ENCODE assay signal across 15 mouse cellular contexts in the genomic region with DNA sequence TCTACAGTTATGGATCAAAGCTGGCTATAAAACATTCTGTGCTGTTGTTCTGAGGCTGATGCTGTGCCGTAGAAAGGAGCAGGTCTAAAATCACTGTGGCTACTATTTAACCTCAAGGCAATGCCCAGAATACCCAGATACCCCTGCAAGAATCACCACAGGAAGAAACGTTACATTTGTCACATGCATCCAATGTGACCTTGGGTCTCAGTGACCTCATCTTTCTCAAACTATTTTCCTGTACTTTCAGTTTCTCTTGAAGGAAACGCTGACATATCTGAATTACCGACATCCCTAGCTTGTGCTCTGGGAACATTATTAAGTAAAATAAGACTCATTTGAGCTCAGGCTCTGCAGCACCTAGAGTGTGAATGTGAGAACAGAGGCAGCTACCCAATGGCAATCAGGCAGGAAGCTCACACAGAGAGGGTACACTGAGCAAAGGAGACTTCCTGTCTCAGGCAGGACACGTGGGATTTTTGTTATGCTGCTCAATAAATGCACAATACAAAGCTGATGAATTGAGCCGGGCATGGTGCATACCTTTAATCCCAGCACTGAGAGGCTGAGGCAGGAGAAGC.
DNase-seq lines count a peak whose midpoint lies in the region; ATAC-seq lines count a peak whose summit lies in the region.
"Had no signal": no experiment of that assay in that cellular context is flagged by ENCODE, and none has a peak within 500 bp of the region (broad histone marks: within the 10 kb centered on the region; RNA-seq: fewer than 3 reads in every experiment).

No protein-coding gene starts in this region.

- no peak overlapping the region for H3K27ac ChIP-seq in heart, embryonic 10.5 days
- H3K27ac ChIP-seq in midbrain, embryonic 11.5 days (ENCODE audit: low read depth, low read length) = no peak overlapping the region
- H3K27ac ChIP-seq: neural tube, embryonic 15.5 days had no signal

- peak; percentile 39; the same call in 1 of the 2 replicates for ATAC-seq in common myeloid progenitor, adult 5-6 weeks (replicated peaks; ENCODE audit: low read depth, poor library complexity, severe bottlenecking)
- ATAC-seq in midbrain, embryonic 11.5 days (ENCODE audit: low FRiP score) = no peak
- ATAC-seq: forebrain, postnatal 0 days had no signal

- H3K9me3 ChIP-seq in heart, embryonic 10.5 days = peaks cover 4% of the 10 kb centered on the region; the same call in 1 of the 2 replicates
- H3K9me3 ChIP-seq in midbrain, embryonic 11.5 days (ENCODE audit: control insufficient read depth, low read length) = peaks cover 8% of the 10 kb centered on the region; the same call in 1 of the 2 replicates
- H3K9me3 ChIP-seq: neural tube, embryonic 15.5 days had no signal

- no peaks in the 10 kb centered on the region for H3K27me3 ChIP-seq in heart, embryonic 10.5 days (ENCODE audit: insufficient read depth, poor library complexity, severe bottlenecking)
- H3K27me3 ChIP-seq in midbrain, embryonic 11.5 days (ENCODE audit: control insufficient read depth, insufficient read depth, low read length) = no peaks in the 10 kb centered on the region
- H3K27me3 ChIP-seq: neural tube, embryonic 15.5 days had no signal

- no peaks in the 10 kb centered on the region for H3K4me1 ChIP-seq in heart, embryonic 10.5 days
- no peaks in the 10 kb centered on the region for H3K4me1 ChIP-seq in midbrain, embryonic 11.5 days (ENCODE audit: control insufficient read depth, insufficient read depth, low read length)

- intact Hi-C loops in heart, postnatal 14 days (cut with DNase I) = no loop called here

- no peak overlapping the region for H3K9ac ChIP-seq in midbrain, embryonic 11.5 days (ENCODE audit: low read length)
- H3K9ac ChIP-seq: forebrain, postnatal 0 days; neural tube, embryonic 15.5 days had no signal

- H3K4me2 ChIP-seq in midbrain, embryonic 11.5 days = no peak overlapping the region
- H3K4me2 ChIP-seq: neural tube, embryonic 15.5 days had no signal

- no peak overlapping the region for H3K4me3 ChIP-seq in heart, embryonic 10.5 days
- H3K4me3 ChIP-seq in midbrain, embryonic 11.5 days (ENCODE audit: low read depth, low read length) = no peak overlapping the region
- H3K4me3 ChIP-seq: erythroblast, embryonic 14.5 days; neural tube, embryonic 15.5 days had no signal

- 77% methylated on average over 6 of the region's 6 CpGs for WGBS in heart, embryonic 10.5 days
- WGBS in midbrain, embryonic 11.5 days = 79% methylated on average over 6 of the region's 6 CpGs

- no peaks in the 10 kb centered on the region for H3K36me3 ChIP-seq in heart, embryonic 10.5 days
- no peaks in the 10 kb centered on the region for H3K36me3 ChIP-seq in midbrain, embryonic 11.5 days (ENCODE audit: control insufficient read depth, insufficient read depth, low read length)
- H3K36me3 ChIP-seq: neural tube, embryonic 15.5 days had no signal

- DNase-seq in heart, embryonic 10.5 days (ENCODE audit: low spot score) = peak; percentile 9
- no peak for DNase-seq in heart, postnatal 14 days
- DNase-seq in CD4-positive, CD25-positive, alpha-beta regulatory T cell, adult 2 months (ENCODE audit: low read depth, low spot score) = peak; percentile 57
- DNase-seq in thymus, postnatal 14 days = peak; percentile 47
- DNase-seq in retina, embryonic 14.5 days (ENCODE audit: low spot score) = no peak
- DNase-seq in midbrain, embryonic 11.5 days (ENCODE audit: low spot score, missing footprints) = no peak
- DNase-seq: cerebellum, postnatal 10 days; forebrain, postnatal 0 days; heart, adult 18-20 months; heart, postnatal 36 days; lung, adult 18-20 months; right cerebral cortex, postnatal 14 days had no signal

Comparison
In these comparisons a context has a peak if more than half of its experiments do, and no peak if none do; other contexts are left out.
1. DNase-seq: peak in heart, embryonic 10.5 days (single experiment), CD4-positive, CD25-positive, alpha-beta regulatory T cell, adult 2 months (single experiment) and thymus, postnatal 14 days (single experiment); none in heart, postnatal 14 days (0 of 2), retina, embryonic 14.5 days (single experiment) and midbrain, embryonic 11.5 days (single experiment).